Mouse (Mus musculus): ENCODE data around the gene Col4a2.

Gene Col4a2

DNA sequence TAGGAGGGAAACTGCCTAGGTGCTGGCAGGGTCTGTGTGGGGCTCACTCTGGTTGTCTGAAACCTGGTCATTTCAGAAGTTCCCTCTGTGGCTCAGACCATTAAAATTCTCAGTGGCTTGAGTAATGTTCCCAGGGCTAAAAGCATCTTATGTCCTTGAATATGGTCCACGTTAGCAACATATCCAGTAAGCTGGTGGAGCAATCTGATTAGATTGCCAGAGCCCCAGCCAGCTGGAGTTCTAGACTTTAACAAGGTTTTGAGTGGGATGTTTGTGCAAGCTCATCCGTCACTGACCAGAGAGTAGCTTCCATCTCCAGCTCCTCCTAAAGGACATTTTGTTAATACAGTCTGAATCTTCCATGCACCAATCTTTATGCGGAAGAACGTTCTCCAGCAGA lies 72.2 kb downstream of the Col4a2 start:
- CTCF ChIA-PET, result no interaction called here

DNA sequence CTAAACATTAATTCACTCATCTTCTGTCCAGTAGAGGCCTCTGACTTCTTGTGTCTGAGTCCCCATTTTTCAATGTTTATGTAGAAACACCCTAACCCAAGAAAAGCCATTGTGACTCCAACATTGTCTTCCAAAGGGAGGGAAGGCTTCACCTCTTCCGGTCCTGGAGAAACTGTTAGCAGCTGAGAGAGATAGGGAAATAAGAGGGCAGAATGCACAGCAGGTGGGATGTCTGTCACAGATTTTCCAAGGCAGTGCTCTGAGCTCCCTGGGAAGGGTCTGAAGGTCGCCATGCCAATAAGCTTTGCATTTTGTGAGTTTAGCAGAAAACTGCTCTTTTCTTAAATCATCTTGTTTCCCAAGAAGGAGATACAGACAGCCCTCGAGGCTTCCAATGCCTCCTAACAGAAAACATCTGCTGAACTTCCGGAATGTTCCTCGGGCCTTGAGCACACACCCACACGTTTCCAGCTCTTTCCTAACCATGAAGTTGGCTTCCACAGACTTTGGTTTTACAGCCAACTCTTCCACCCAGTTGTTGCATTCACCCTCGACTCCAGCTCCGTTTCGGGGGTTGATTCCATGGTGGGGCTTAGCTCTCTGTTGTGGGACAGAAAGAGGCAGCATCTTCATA lies 72.8 kb downstream of the Col4a2 start:
- CTCF ChIA-PET, result no interaction called here

- CTCF ChIA-PET, result no interaction called here
These were observed 74.7 kb downstream of the Col4a2 start for GRCm38 (mm10) chr8:11387282-11387681.

GRCm38 (mm10) chr8:11389275-11390050 lies 76.9 kb downstream of the Col4a2 start:
- CTCF ChIA-PET, result interaction anchor here (0.6 kb wide), 1 partner anchor 1032 kb away, joined by 3 read pairs; no protein-coding TSS in a partner anchor

DNA sequence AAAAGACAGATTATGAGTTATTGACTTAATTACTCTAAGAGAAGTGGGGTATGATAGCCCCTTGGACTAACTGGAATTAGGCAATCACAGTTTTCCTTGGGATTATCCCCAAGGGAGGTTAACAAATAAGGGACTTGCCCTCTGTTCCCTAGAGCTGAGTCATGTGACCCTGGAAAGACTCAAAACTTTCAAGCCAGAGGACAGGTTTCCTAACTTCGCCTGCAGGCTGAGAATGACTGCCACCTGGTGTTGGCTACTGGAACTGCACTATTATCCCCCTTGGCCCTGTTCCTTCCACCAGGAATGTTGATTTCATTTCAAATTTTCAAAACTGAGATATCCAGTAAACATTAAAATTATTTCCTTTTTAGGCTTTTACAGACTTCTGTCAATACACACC lies 80.1 kb downstream of the Col4a2 start:
- CTCF ChIA-PET, result interaction anchor here (1.4 kb wide), 1 partner anchor 139 kb away, joined by 9 read pairs; no protein-coding TSS in a partner anchor

- CTCF ChIA-PET, result no interaction called here
These were observed 80.6 kb downstream of the Col4a2 start for GRCm38 (mm10) chr8:11393161-11393560.

- CTCF ChIA-PET, result no interaction called here
These were observed 81.0 kb downstream of the Col4a2 start for GRCm38 (mm10) chr8:11393607-11394006.

GRCm38 (mm10) chr8:11394773-11395172 lies 82.2 kb downstream of the Col4a2 start:
- CTCF ChIA-PET, result no interaction called here

GRCm38 (mm10) chr8:11395601-11396000 lies 83.0 kb downstream of the Col4a2 start:
- CTCF ChIA-PET, result no interaction called here

DNA sequence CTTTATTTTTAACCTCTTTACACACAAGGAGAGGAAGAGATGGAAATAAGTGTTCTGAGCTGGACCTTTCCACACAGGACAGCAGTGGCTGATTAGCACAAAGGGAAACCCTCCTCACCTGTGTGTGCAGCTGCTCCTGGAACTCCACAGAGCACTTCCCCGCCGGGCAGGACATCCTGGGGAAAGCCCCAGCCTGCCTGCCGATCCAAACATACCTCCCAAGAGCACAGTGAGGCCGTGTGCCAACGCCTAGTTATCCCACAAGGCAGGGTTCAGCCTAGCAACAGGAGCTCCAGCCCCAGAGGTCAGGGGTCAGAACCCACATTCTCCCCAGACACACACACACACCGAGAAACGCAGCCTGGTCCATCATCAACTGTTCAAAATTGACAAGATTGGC lies 83.5 kb downstream of the Col4a2 start:
- CTCF ChIA-PET, result no interaction called here

DNA sequence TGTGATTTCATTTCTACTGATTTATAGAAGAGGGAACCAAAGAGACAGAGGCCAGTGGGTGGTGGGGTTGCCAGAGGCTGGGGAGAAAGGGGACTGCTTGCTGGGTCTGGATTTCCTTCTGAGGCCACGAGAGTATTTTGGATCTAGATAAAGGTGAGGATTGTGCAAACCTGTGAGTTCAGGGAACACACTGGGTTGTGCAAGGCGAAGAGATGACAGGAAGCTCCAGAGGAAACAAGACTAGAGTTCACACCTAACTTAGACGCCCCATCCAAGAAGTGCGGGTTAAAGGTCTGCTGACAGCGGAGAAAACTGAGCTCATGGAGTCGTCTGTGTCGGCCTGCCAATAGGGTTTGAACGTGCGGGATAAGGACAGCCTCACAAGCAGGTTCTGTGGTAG lies 84.5 kb downstream of the Col4a2 start:
- CTCF ChIA-PET, result no interaction called here

- CTCF ChIA-PET, result no interaction called here
These were observed 87.1 kb downstream of the Col4a2 start for GRCm38 (mm10) chr8:11399706-11400105.

GRCm38 (mm10) chr8:11400244-11400643 lies 87.6 kb downstream of the Col4a2 start:
- CTCF ChIA-PET, result no interaction called here

GRCm38 (mm10) chr8:11401183-11401582 lies 88.6 kb downstream of the Col4a2 start:
- CTCF ChIA-PET, result no interaction called here

- CTCF ChIA-PET, result no interaction called here
These were observed 89.6 kb downstream of the Col4a2 start for GRCm38 (mm10) chr8:11402220-11402619.

DNA sequence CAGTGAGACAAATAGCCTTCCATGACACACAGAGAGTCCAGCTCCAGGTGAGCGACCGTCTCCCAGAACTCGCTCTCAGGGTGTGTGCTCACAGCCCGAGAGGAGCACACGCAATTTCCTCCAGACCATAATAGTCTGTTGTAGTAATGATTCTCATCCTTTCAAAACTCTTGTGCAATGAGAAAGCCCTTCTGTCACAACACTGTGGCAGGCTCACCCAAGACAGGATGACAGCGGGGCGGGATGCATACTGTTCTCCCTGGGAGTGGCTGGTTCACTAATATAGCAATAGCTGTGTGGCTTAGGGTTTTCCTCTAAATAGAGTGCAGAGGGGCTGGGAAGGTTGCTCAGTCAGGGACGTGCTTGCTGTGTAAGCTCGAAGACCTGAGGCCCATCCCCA lies 91.2 kb downstream of the Col4a2 start:
- CTCF ChIA-PET, result no interaction called here

DNA sequence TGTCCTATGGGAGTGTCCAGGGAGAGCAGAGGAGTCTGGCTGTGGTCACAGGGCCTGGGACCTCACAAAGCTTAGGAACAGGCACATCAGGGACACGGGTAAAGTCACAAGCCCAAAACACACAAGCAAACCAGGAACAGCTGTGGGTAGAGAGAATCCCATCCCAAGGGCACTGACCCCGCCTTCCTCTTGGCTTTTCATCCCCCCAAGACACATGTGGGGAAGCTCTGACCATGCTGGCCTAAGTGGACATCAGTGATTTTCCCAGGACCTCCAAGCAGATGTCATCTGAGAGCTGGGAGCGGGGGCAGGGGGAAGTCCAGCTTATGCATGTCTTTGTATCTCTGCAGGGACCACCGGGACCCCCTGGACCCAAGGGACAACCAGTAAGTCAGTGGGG lies 92.0 kb downstream of the Col4a2 start:
- CTCF ChIA-PET, result no interaction called here

GRCm38 (mm10) chr8:11405722-11406481 lies 93.3 kb downstream of the Col4a2 start:
- CTCF ChIA-PET, result no interaction called here

DNA sequence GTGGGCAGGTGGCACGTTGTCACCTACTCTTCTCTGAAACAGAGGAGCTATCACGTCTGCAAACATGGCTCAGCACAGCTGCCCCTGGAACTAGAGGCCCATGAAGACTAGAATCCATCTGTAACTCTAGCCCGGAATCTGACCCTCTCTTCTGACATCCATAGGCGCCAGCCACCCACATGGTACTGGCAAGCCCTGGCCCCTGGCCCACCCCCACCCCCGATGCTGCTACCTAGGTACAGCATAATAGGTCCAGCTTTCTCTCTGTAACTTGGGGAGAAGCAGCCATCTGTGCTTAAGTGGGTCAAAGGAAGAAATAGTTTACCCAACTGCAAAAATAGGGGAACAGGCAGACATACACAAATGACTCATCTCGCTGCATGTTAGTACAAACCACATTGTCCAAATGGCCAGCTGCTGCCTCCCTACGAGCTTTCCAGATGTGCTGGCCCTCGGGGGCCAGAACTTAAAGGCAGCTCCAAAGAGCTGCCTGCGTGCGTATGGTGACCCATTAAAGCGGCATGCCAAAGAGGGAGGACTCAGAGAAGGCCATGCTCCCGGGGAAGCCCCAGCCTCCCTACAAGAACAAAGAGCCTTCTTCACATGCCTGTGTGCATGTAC lies 99.0 kb downstream of the Col4a2 start:
- CTCF ChIA-PET, result no interaction called here

DNA sequence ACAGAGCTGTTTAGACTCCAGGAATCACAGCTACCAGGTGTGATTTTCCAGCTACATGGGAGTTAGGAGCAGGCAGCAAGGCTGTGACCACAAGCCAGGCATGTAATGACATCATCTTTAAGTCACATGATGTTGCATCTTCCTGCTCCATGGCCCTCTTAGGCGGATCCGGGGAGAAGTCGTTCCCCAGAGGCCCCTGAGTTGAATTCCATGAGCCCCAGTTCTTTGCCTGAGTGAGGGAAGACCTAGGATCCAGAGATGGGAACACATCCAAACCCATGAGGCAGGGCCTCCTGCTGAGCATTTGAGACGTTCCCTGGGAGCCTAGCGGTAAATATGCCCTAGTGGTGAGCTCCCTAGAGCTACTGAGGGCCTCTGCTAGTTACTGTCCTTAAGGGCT lies 99.8 kb downstream of the Col4a2 start:
- CTCF ChIA-PET, result no interaction called here

DNA sequence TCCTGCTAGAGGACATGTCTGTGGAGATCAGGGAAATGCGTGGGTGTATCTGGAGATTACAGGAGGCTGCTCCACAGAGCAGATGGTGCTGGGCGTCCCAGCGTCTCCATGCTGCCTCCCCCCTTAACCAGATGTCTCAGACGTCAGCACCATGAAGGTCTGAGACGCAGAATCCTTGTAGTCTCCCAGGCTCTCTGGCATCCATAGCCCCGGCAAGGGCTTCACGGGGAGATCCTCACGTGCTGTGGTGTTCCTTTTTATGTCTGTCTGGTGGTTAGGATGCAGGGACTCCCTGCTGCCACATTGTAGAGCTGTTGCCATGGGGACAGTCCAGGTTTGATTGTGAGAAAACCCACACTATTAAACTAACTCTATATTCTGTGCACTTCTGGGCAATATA lies 101.7 kb downstream of the Col4a2 start:
- CTCF ChIA-PET, result no interaction called here

DNA sequence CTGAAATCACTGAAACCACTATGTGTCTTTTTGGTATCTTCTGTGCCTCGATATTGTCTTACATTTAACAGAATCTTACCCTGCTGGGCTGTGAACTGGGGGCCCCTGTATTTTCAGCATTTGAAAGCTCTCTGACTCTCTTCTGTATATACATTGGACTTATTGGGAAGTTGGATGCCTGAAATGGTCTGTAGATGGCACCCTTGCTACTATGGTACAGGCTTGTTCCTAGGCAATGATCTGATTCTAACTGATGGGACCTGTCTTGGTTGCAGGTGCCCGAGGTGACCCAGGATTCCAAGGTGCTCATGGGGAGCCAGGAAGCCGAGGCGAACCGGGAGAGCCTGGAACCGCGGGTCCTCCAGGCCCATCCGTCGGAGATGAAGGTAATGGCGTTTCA lies 102.5 kb downstream of the Col4a2 start:
- CTCF ChIA-PET, result no interaction called here

DNA sequence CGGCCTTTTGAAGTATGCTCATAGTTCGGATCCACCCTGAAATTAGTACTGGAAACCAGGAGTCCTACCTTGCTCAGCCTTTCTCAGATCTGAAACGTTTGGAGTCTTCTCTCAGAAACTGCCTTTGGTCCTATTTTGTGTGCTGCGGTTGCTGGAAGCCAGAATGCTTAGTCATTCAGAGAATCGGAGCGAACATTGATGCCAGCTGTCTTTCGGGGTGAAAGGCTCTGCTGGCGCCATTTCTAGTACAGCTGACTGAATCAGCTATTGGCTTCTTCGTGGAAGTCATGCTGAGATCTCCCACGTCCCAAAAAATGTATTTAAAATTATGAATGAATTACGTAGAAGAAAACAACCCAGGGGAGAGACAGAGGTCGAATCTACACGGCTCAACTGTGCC lies 105.2 kb downstream of the Col4a2 start:
- CTCF ChIA-PET, result no interaction called here

Measured in spleen, embryonic (tissue).